Mouse (Mus musculus) CH12.LX (cell line): ENCODE data around the gene Dok4.
"Not testable (repeated sequence)": the region's sequence is repeated elsewhere in the genome, so short reads cannot be mapped to it uniquely, and the experiment has no call there.

Experiments
- MEF2A ChIP-seq: IDR thresholded peaks from 2 replicates; pipeline ENCODE4 v1.6.1; 2014; ENCODE audit warnings: low read depth, mild to moderate bottlenecking, inconsistent platforms, low read length, improper control_type of control experiment, borderline replicate concordance
- TBP ChIP-seq: conservative IDR thresholded peaks from 2 replicates; pipeline ENCODE4 v1.6.1; 2011; ENCODE audit warnings: low read depth, low read length, improper control_type of control experiment

- TF ChIP-seq MEF2A, TBP: not testable (repeated sequence)
Observed at GRCm38 (mm10) chr8:94833901-94834405, 42.2 kb downstream of the Dok4 start.
